Mouse (Mus musculus): ENCODE data around the gene Nrn1. TPM values are rescaled to one million over a fixed set of nuclear protein-coding genes. Genes with fewer than 3 reads are reported as not detected.
A peak's percentile ranks its signal among the peaks of the same experiment; 100 is the strongest.

Gene Nrn1
- total RNA-seq, 4 experiments from 2014 or later, result 2.8 to 6.1 (median 3.7) TPM

- no peak for DNase-seq
These were observed 10.1 kb downstream of the Nrn1 start for GRCm38 (mm10) chr13:36724533-36725470.

GRCm38 (mm10) chr13:36723726-36724300 is 11.1 kb downstream of the Nrn1 start:
- DNase-seq, result no peak

GRCm38 (mm10) chr13:36722309-36722708 is 12.6 kb downstream of the Nrn1 start:
- no peak for DNase-seq

- DNase-seq, result no peak
These were observed 14.5 kb downstream of the Nrn1 start for GRCm38 (mm10) chr13:36720297-36721017.

GRCm38 (mm10) chr13:36717376-36717775 is 17.6 kb downstream of the Nrn1 start:
- DNase-seq, result no peak

- no peak for DNase-seq
These were observed 18.2 kb downstream of the Nrn1 start for GRCm38 (mm10) chr13:36716708-36717107.

GRCm38 (mm10) chr13:36714101-36714500 is 20.8 kb downstream of the Nrn1 start:
- no peak for DNase-seq

- DNase-seq, result no peak
These were observed 27.7 kb downstream of the Nrn1 start for GRCm38 (mm10) chr13:36707088-36707690.

- peak; percentile 94 for DNase-seq
These were observed 38.6 kb downstream of the Nrn1 start for GRCm38 (mm10) chr13:36696351-36696771.

- peak; percentile 78 for DNase-seq
These were observed 39.3 kb downstream of the Nrn1 start for GRCm38 (mm10) chr13:36695516-36696201.

GRCm38 (mm10) chr13:36683581-36683980 is 51.4 kb downstream of the Nrn1 start:
- no peak for DNase-seq

- no peak for DNase-seq
These were observed 54.1 kb downstream of the Nrn1 start for GRCm38 (mm10) chr13:36680690-36681355.

- no peak for DNase-seq
These were observed 55.6 kb downstream of the Nrn1 start for GRCm38 (mm10) chr13:36679345-36679744.

Data from adrenal gland, adult 8-10 months (tissue).